Mouse (Mus musculus) liver, postnatal 0 days (tissue): Measurements from ENCODE around the gene Bnc2. TPM values are rescaled to one million over a fixed set of nuclear protein-coding genes. Genes with fewer than 3 reads are reported as not detected.

Source experiments
- ATAC-seq: fragments of 200-750 bp; cut with Nextera tagmentation; 2 replicates; pipeline ENCODE4 v1.8.0; 2017; ENCODE audit warnings: mild to moderate bottlenecking, moderate library complexity
- DNase-seq: peaks from one replicate; pipeline ENCODE4 v3.0.0-alpha.2; 2016
- H3K27ac ChIP-seq: fragments of 300-500 bp; sonication (generic); 2 replicates; pipeline ENCODE4 v1.5.1; 2014; ENCODE audit warnings: antibody characterized with exemption, moderate library complexity, mild to moderate bottlenecking, low read depth
- H3K27me3 ChIP-seq: fragments of 300-500 bp; sonication (generic); 2 replicates; pipeline ENCODE4 v1.6.1; 2014; ENCODE audit warnings: low read length, control low read depth, mixed read lengths; ENCODE audit not compliant: insufficient read depth
- H3K36me3 ChIP-seq: fragments of 300-500 bp; sonication (generic); replicated peaks from 2 replicates; pipeline ENCODE4 v1.6.1; 2014; ENCODE audit warnings: mild to moderate bottlenecking, control low read depth, low read length, moderate library complexity, mixed read lengths; ENCODE audit not compliant: insufficient read depth
- H3K4me1 ChIP-seq: fragments of 300-500 bp; sonication (generic); 2 replicates; pipeline ENCODE4 v1.6.1; 2014; ENCODE audit warnings: antibody characterized with exemption, mild to moderate bottlenecking, control low read depth; ENCODE audit not compliant: insufficient read depth
- H3K4me2 ChIP-seq: fragments of 300-500 bp; sonication (generic); 2 replicates; pipeline ENCODE4 v1.6.1; 2014; ENCODE audit warnings: low read depth, mild to moderate bottlenecking, low read length, moderate library complexity, mixed read lengths
- H3K4me3 ChIP-seq: fragments of 300-500 bp; sonication (generic); 2 replicates; pipeline ENCODE4 v1.5.1; 2014; ENCODE audit warnings: low read depth, low read length
- H3K9ac ChIP-seq: fragments of 300-500 bp; sonication (generic); replicated peaks from 2 replicates; pipeline ENCODE4 v1.6.1; 2014; ENCODE audit warnings: mild to moderate bottlenecking, moderate library complexity
- H3K9me3 ChIP-seq: fragments of 300-500 bp; sonication (generic); 2 replicates; pipeline ENCODE4 v1.6.1; 2016; ENCODE audit warnings: mild to moderate bottlenecking, control low read depth, low read length, mixed read lengths
- CTCF ChIP-seq: sonication (generic); IDR thresholded peaks from 2 replicates; pipeline ENCODE4 v1.5.1; 2016; ENCODE audit warnings: antibody characterized with exemption, low read depth
- EP300 ChIP-seq: IDR thresholded peaks from 2 replicates; pipeline ENCODE4 v1.6.1; 2016; ENCODE audit warnings: antibody characterized with exemption, low read depth, mild to moderate bottlenecking
- WGBS: fragments of 180-500 bp; shearing (Covaris S2); extraction: QIAGEN DNeasy Blood & Tissue Kit; methylation state at CpG from one replicate; pipeline ENCODE4 v1.1.7; 2014; ENCODE audit not compliant: insufficient replicate concordance; 5-methylcytosine and 5-hydroxymethylcytosine counted together
- polyA plus RNA-seq: library from polyadenylated mRNA; unstranded; fragments of >200 nt; fragmentation: Nextera tagmentation; extraction: Ambion mirVana; gene quantifications from 2 replicates; pipeline ENCODE4 v1.2.1, GENCODE M21; 2015

Bnc2 gene
- polyA plus RNA-seq, 1 experiment from 2014 or later = 0.32 TPM

DNA sequence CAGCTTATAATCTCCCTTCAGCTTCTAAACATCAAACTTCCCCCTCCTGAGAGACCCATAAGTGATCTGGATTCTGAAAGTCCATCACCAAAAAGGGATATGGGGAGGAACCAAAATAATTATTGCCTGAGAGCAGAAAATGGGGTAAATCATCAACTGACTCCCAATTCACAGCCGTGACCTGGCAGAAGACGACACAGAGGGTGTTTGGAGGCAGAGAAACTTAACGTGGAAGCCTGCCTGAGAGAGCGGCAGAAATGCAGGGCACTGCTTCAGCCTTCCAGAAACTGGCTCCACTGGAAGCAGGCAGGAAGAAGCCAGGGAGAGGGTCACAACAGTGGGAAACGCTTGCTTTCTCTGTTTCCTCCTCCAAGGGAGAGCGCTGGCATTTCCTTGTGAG lies 35.9 kb downstream of the Bnc2 start:
- Histone ChIP-seq H3K36me3 (no peaks in the 10 kb centered on the region), H3K9me3 (no peaks in the 10 kb centered on the region), H3K27ac (no peak overlapping the region), H3K4me1 (peaks cover 3% of the 10 kb centered on the region; the same call in 1 of the 2 replicates), H3K4me3 (no peak overlapping the region), H3K4me2 (no peak overlapping the region), H3K9ac (no peak overlapping the region), H3K27me3 (no peaks in the 10 kb centered on the region)
- no peak for ATAC-seq
- WGBS = 56% methylated on average over 6 of the region's 6 CpGs
- no peak for DNase-seq
- no peak for TF ChIP-seq CTCF
- no peak for TF ChIP-seq EP300

DNA sequence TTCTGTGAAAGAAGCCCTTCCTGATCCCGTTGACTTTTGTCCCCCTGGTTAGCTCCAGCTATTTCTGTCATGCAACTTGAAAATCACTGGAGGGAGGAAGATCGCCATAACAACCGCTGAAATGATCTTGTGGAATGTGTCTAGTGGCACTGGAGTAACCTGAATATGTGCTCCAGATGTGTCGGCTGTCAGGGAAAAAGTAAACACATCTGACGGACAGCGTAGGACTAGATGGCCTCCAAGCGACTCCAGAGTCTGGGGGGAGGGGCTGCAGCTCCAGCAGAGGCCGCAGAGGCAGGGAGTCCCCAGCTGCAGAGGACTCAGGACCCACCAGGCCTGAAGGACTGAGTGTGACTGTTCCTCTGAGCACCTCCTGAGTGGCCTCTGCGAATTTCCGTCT lies 37.4 kb downstream of the Bnc2 start:
- Histone ChIP-seq H3K27ac (no peak overlapping the region), H3K9ac (no peak overlapping the region)
- ATAC-seq = no peak

DNA sequence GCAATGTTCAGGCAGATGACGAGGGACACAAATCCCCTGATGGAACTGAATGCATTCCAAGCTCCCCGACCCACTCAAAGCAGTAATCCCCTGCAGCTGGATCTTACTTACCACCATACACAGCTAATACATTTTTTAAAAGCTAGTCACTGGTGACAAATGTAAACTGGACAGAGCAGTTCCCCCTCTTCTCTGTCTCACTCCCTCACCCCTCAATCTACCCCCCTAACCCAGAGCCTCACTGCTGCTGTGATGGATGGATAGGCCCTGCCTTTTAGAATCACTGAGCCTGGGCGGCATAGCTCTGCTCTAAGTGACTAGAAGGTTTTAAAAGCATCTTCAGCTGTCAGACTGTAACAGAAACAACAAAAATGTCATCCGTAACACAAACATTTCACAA lies 40.3 kb downstream of the Bnc2 start:
- ATAC-seq (no peak), DNase-seq (no peak)
- Histone ChIP-seq H3K4me3 (no peak overlapping the region), H3K9me3 (no peaks in the 10 kb centered on the region), H3K27ac (no peak overlapping the region), H3K9ac (no peak overlapping the region), H3K4me1 (peaks cover 3% of the 10 kb centered on the region; the same call in 1 of the 2 replicates), H3K27me3 (no peaks in the 10 kb centered on the region), H3K36me3 (no peaks in the 10 kb centered on the region), H3K4me2 (no peak overlapping the region)
- TF ChIP-seq CTCF (no peak), EP300 (no peak)
- WGBS = 66% methylated on average over 4 of the region's 4 CpGs

More for the DNA sequence above, 37.4 kb downstream of the Bnc2 start:
- 18% methylated on average over 10 of the region's 10 CpGs for WGBS
- Histone ChIP-seq H3K4me1 (peaks cover 3% of the 10 kb centered on the region; the same call in 1 of the 2 replicates), H3K27me3 (no peaks in the 10 kb centered on the region), H3K4me2 (peak overlapping the region; percentile 52), H3K36me3 (no peaks in the 10 kb centered on the region), H3K4me3 (0 out of 2 replicates have a peak overlapping the region, but pooled peaks have one; percentile 10), H3K9me3 (no peaks in the 10 kb centered on the region)
- DNase-seq = peak; percentile 26
- TF ChIP-seq CTCF = no peak
- no peak for TF ChIP-seq EP300

DNA sequence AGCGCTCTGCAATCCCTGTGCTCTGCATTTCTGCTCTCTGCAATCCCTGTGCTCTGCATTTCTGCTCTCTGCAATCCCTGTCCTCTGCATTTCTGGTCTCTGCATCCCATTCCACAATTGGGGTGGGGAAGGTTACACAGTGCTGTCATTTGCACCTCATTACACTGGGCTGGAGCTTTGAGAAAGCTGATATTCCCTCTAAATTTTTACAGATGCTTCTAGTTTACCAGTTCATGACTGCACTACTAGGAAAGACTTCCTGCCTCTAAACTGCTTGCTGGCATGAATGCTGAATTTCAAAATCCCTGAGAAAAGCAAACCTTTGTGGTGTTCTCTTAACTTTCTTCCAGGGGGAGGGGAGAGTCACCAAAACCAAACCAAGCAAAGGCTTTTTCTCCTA lies 41.1 kb downstream of the Bnc2 start:
- Histone ChIP-seq H3K4me1 (peaks cover 3% of the 10 kb centered on the region; the same call in 1 of the 2 replicates), H3K27ac (no peak overlapping the region), H3K9me3 (no peaks in the 10 kb centered on the region), H3K9ac (no peak overlapping the region), H3K4me3 (no peak overlapping the region), H3K4me2 (no peak overlapping the region), H3K36me3 (no peaks in the 10 kb centered on the region), H3K27me3 (no peaks in the 10 kb centered on the region)
- ATAC-seq = no peak
- TF ChIP-seq EP300 (no peak), CTCF (no peak)
- no peak for DNase-seq
- 70% methylated on average over 1 of the region's 1 CpGs for WGBS

DNA sequence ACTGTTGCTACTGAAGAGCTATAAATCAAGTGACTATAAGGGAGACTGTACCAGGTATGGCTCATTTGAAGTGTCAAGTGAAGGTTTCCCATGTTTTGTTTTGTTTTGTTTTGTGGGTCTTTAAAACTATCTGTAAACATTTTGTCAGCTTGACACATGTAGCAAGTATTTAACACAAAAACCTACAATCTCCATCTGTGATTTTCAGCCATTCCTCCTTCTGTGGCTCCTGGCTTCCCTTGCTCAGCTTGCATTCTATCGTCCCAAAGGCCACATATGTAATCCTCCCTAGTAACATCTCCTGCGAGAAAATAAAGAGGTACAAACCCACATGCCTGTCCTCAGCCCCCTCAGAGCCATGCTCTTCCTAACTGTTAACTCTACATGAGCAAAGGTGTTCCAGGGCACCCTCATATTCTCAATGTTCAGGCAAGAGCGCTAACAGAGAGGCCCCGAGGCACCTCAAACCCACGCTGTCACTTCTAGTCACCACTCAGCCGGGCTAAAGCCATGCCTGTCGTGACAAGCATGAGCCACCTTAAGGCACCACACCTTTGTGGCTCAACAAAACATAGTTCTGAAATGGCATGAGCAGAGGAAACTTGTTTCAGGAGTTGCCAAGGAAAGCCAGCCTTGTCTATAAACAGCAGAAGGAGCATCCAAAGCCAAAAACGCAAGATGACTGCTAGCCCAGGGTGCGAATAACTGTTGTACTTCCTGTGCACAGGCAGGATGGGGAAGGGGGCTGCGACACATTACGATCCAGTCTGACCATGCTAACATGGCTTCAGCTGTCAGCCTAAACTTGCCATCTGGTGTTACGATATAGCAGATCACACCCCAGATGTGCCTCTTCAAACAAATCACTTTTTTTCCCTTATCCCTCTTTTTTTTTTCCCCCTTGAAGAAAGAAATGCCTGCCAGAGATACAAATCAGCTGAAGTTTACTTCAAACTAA lies 42.0 kb downstream of the Bnc2 start:
- DNase-seq (no peak), ATAC-seq (no peak)
- Histone ChIP-seq H3K4me1 (peaks cover 3% of the 10 kb centered on the region; the same call in 1 of the 2 replicates), H3K4me2 (no peak overlapping the region), H3K27ac (no peak overlapping the region), H3K4me3 (no peak overlapping the region), H3K36me3 (no peaks in the 10 kb centered on the region), H3K9ac (no peak overlapping the region), H3K9me3 (no peaks in the 10 kb centered on the region), H3K27me3 (no peaks in the 10 kb centered on the region)
- WGBS = 64% methylated on average over 12 of the region's 12 CpGs
- TF ChIP-seq CTCF = no peak
- TF ChIP-seq EP300 = no peak

DNA sequence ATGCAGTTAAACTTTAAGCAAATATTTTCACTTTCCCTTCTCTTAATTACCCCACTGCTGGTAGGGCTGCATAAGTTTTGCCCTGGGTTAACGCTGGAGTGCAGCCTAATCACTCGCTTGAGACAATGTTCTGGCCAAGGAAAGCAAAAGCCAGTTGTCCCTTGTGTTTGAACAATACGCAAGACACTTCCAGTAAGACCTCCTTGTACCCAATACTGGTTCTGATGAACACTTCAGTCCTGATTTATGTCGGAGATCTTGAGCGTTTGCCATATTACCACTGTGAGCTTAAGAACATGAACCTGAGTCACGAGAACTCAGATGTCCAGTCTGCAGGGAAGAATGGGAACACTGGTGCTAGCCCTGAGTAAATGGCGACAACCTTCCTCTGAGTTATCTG lies 47.5 kb downstream of the Bnc2 start:
- H3K36me3 ChIP-seq = no peaks in the 10 kb centered on the region
- TF ChIP-seq CTCF = no peak
- TF ChIP-seq EP300 = no peak
- H3K4me2 ChIP-seq = no peak overlapping the region
- no peaks in the 10 kb centered on the region for H3K27me3 ChIP-seq
- 86% methylated on average over 7 of the region's 7 CpGs for WGBS
- DNase-seq (no peak), ATAC-seq (no peak)
- no peak overlapping the region for H3K27ac ChIP-seq
- H3K4me1 ChIP-seq = no peaks in the 10 kb centered on the region
- no peak overlapping the region for H3K4me3 ChIP-seq
- no peak overlapping the region for H3K9ac ChIP-seq
- no peaks in the 10 kb centered on the region for H3K9me3 ChIP-seq
